Mouse (Mus musculus) embryo, embryonic 10.5 days (tissue): ENCODE data around the gene Rap1a.
A peak's percentile ranks its signal among the peaks of the same experiment; 100 is the strongest.
"Not testable (repeated sequence)": the region's sequence is repeated elsewhere in the genome, so short reads cannot be mapped to it uniquely, and the experiment has no call there.

Experiments used
- DNase-seq: peaks from one replicate; pipeline ENCODE4 v3.0.0-alpha.2; 2015; ENCODE audit warnings: low spot score

Gene Rap1a

GRCm38 (mm10) chr3:105714820-105715167 lies 86.3 kb downstream of the Rap1a start:
- DNase-seq = no peak

GRCm38 (mm10) chr3:105714091-105714819 lies 86.9 kb downstream of the Rap1a start:
- DNase-seq = peak; percentile 73

- DNase-seq = no peak
These were observed 88.3 kb downstream of the Rap1a start for GRCm38 (mm10) chr3:105712827-105713226.

- DNase-seq = no peak
These were observed 89.4 kb downstream of the Rap1a start for GRCm38 (mm10) chr3:105711741-105712140.

- DNase-seq = no peak
These were observed 90.9 kb downstream of the Rap1a start for GRCm38 (mm10) chr3:105710246-105710645.

GRCm38 (mm10) chr3:105707590-105707989 lies 93.5 kb downstream of the Rap1a start:
- peak; percentile 64 for DNase-seq

- DNase-seq = no peak
These were observed 94.6 kb downstream of the Rap1a start for GRCm38 (mm10) chr3:105706366-105707020.

GRCm38 (mm10) chr3:105705561-105705960 lies 95.6 kb downstream of the Rap1a start:
- no peak for DNase-seq

GRCm38 (mm10) chr3:105705061-105705549 lies 96.0 kb downstream of the Rap1a start:
- DNase-seq = peak; percentile 40

- DNase-seq = peak; percentile 91
These were observed 96.8 kb downstream of the Rap1a start, which contains the start of gene Inka2 for GRCm38 (mm10) chr3:105704031-105705008. Gene Inka2 (plus strand): TSS chr3:105704599.

- DNase-seq = no peak
These were observed 97.6 kb downstream of the Rap1a start for GRCm38 (mm10) chr3:105703571-105703970.

- DNase-seq = no peak
These were observed 99.7 kb downstream of the Rap1a start for GRCm38 (mm10) chr3:105701399-105701798.

GRCm38 (mm10) chr3:105700786-105701185 lies 100.3 kb downstream of the Rap1a start:
- not testable (repeated sequence) for DNase-seq

GRCm38 (mm10) chr3:105699241-105699933 lies 101.7 kb downstream of the Rap1a start:
- no peak for DNase-seq

GRCm38 (mm10) chr3:105698311-105698710 lies 102.8 kb downstream of the Rap1a start:
- DNase-seq = no peak

- no peak for DNase-seq
These were observed 104.0 kb downstream of the Rap1a start for GRCm38 (mm10) chr3:105697148-105697441.

- no peak for DNase-seq
These were observed 104.6 kb downstream of the Rap1a start for GRCm38 (mm10) chr3:105696387-105697147.

- peak; percentile 55 for DNase-seq
These were observed 105.4 kb downstream of the Rap1a start for GRCm38 (mm10) chr3:105695476-105696386.

- no peak for DNase-seq
These were observed 107.6 kb downstream of the Rap1a start for GRCm38 (mm10) chr3:105693327-105694080.
